Mouse (Mus musculus) stomach, embryonic 16.5 days (tissue): ENCODE data around the gene Mrpl4. TPM values are rescaled to one million over a fixed set of nuclear protein-coding genes. Genes with fewer than 3 reads are reported as not detected.

ENCODE experiments used
- ATAC-seq: fragments of 200-750 bp; cut with Nextera tagmentation; 2 replicates; pipeline ENCODE4 v1.8.0; 2017; ENCODE audit warnings: moderate number of reproducible peaks, moderate TSS enrichment; ENCODE audit not compliant: insufficient read depth, low FRiP score
- H3K27ac ChIP-seq: fragments of 300-500 bp; sonication (generic); 2 replicates; pipeline ENCODE4 v1.5.1; 2014; ENCODE audit warnings: low read length
- H3K27me3 ChIP-seq: fragments of 300-500 bp; sonication (generic); 2 replicates; pipeline ENCODE4 v1.6.1; 2014; ENCODE audit warnings: low read length, control low read depth, mixed read lengths; ENCODE audit not compliant: control insufficient read depth, insufficient read depth
- H3K36me3 ChIP-seq: fragments of 300-500 bp; sonication (generic); 2 replicates; pipeline ENCODE4 v1.6.1; 2014; ENCODE audit warnings: low read length; ENCODE audit not compliant: control insufficient read depth, insufficient read depth
- H3K4me1 ChIP-seq: fragments of 300-500 bp; sonication (generic); 2 replicates; pipeline ENCODE4 v1.6.1; 2014; ENCODE audit warnings: low read length, control low read depth, mixed read lengths; ENCODE audit not compliant: control insufficient read depth, insufficient read depth
- H3K4me2 ChIP-seq: fragments of 300-500 bp; sonication (generic); 2 replicates; pipeline ENCODE4 v1.6.1; 2014; ENCODE audit warnings: low read depth, low read length, mixed read lengths
- H3K4me3 ChIP-seq: fragments of 300-500 bp; sonication (generic); replicated peaks from 2 replicates; pipeline ENCODE4 v1.5.1; 2014; ENCODE audit warnings: mild to moderate bottlenecking, low read length
- H3K9ac ChIP-seq: fragments of 300-500 bp; sonication (generic); 2 replicates; pipeline ENCODE4 v1.6.1; 2014; ENCODE audit warnings: low read length
- H3K9me3 ChIP-seq: fragments of 300-500 bp; sonication (generic); replicated peaks from 2 replicates; pipeline ENCODE4 v1.6.1; 2016; ENCODE audit warnings: low read length, control low read depth; ENCODE audit not compliant: control insufficient read depth
- WGBS: fragments of 180-500 bp; shearing (Covaris S2); extraction: QIAGEN DNeasy Blood & Tissue Kit; methylation state at CpG from one replicate; pipeline ENCODE4 v1.1.7; 2014; 5-methylcytosine and 5-hydroxymethylcytosine counted together
- polyA plus RNA-seq: library from polyadenylated mRNA; unstranded; fragments of >200 nt; fragmentation: Nextera tagmentation; extraction: Ambion mirVana; gene quantifications from 2 replicates; pipeline ENCODE4 v1.2.1, GENCODE M21; 2015

Gene Mrpl4
- 131 and 141 TPM in 2 replicates for polyA plus RNA-seq

DNA sequence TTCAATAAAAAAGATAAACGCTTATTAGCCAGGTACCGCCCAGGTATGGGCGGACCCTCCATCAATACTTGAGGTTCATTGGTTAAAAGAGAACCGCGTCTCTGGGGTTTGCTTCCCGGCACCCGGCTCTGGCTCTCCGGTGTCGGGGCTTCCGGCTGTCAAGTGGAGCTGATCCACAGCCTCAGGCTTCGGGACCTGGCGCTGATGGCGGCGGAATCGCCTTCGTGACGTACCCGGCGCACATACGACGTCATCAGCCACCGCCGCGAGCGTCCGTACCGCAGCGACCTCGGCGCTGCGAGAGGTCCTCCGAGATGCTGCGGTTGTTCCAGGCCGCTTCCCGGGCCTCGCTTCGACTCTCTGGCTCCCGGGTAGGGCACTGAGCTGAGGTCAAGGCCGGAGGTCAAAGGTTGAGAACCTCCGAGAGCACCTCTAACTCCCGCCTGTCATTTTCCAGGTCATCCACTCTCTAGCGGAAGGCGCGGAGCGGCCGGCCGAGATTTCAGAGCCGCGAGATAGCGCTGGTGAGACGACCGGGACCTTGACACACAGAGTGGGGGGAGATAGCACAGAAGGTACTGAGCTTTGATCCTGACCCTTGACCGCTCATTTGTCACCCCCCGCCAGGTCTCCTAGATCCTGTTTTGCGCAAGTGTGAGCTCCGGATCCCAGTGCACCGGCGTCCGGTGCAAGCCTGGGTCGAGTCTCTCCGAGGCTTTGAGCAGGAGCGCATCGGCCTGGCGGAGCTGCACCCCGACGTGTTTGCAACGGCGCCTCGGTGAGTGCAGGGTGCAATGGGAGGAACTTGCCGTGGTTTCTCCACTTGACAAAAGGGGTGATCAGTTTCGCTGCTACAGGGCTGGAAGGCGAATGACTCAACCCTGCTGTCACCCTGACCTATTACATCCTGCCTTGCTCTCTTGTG, at the start of gene Mrpl4:
Mrpl4 (plus strand) TSS at position 112 of the 925 bp plus-strand sequence.
- ATAC-seq, result peak; percentile 81
- WGBS, result under 1% methylated on average over 72 of the region's 72 CpGs
- Histone ChIP-seq H3K27me3 (no peaks in the 10 kb centered on the region), H3K4me2 (peak within 1 kb of the TSS; percentile 78), H3K4me1 (peaks cover 6% of the 10 kb centered on the region), H3K27ac (peak within 1 kb of the TSS; percentile 79), H3K9me3 (no peaks in the 10 kb centered on the region), H3K36me3 (peaks cover 5% of the 10 kb centered on the region), H3K4me3 (peak within 1 kb of the TSS; percentile 97), H3K9ac (peak within 1 kb of the TSS; percentile 92)

DNA sequence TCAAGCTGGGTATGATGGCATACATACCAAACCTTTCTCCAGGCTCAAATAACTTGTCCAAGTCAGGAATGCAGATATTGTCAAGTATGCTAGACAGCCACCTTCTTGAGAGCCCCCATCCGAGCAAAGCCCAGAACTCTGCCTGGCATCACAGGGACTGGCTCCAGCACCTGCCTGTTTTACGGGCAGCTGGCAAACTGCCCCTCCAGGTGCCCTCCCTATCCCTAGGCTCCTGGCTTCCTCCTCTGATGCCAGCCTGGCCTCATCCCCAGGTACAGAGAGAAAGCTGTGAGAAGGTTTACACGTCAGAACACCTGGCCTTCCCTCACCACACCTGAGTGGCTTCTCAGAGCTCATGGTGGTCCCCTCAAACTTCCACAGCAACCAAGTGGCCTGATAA, 45.5 kb upstream of the Mrpl4 start:
- 70% methylated on average over 3 of the region's 3 CpGs for WGBS
- Histone ChIP-seq H3K4me3 (no peak overlapping the region), H3K4me1 (0 out of 2 replicates have a peak, but pooled peaks cover 5% of the 10 kb centered on the region), H3K9ac (no peak overlapping the region), H3K36me3 (no peaks in the 10 kb centered on the region), H3K27me3 (no peaks in the 10 kb centered on the region), H3K9me3 (no peaks in the 10 kb centered on the region), H3K27ac (no peak overlapping the region), H3K4me2 (no peak overlapping the region)
- ATAC-seq, result no peak

DNA sequence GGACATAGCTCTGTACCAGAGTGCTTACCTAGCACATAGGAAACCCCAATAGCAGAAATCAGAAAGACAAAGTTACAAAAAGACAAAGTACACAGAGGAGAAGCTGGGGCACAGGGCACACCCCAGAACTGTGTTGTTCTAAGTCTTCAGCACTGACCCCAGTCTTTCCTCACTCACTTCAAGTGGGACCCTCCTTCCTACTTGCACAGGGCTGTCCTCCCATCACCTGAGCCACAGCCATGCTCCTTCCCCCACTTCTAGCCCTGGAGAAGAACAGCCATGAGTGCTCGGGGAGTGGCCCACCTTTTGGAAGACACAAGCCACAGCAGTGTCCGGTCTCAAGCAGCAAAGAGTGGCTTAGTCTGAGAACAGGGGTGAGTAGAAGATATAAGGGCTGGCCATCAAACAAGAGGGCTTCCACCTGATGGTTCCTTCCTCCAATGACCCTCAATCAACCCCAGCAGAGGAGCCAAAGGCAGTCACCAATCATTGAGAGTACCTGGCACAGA, 43.1 kb upstream of the Mrpl4 start, which contains the start of gene Dnmt1:
Dnmt1 (minus strand) TSS at position 459 of the 509 bp plus-strand sequence.
- no peak for ATAC-seq
- Histone ChIP-seq H3K27me3 (no peaks in the 10 kb centered on the region), H3K36me3 (no peaks in the 10 kb centered on the region), H3K4me3 (no peak within 1 kb of the TSS), H3K27ac (no peak within 1 kb of the TSS), H3K4me1 (no peaks in the 10 kb centered on the region), H3K9me3 (no peaks in the 10 kb centered on the region), H3K9ac (no peak within 1 kb of the TSS), H3K4me2 (no peak within 1 kb of the TSS)
- 84% methylated on average over 2 of the region's 2 CpGs for WGBS

DNA sequence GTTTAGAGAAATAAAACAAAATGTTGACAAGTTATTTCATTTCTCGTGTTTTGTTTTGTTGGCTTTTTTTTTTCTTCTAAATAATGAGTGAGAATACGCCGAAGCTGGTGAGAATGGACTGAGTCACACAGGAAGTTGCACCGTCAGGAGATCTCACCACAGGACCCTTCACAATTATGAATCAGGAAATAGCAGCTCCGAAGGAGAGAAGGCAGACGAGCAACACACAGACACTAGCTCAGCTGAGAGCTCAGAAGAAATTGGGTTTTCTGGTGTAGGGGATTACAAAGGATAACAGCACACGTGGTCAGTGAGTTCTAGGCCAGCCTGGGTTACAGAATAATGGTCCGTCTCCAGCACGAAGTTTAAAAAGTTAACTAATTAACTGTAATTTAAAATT, 41.0 kb upstream of the Mrpl4 start:
- no peak for ATAC-seq
- Histone ChIP-seq H3K36me3 (no peaks in the 10 kb centered on the region), H3K9me3 (no peaks in the 10 kb centered on the region), H3K27me3 (no peaks in the 10 kb centered on the region), H3K27ac (no peak overlapping the region), H3K9ac (no peak overlapping the region), H3K4me1 (no peaks in the 10 kb centered on the region), H3K4me2 (no peak overlapping the region), H3K4me3 (no peak overlapping the region)
- 59% methylated on average over 9 of the region's 9 CpGs for WGBS

DNA sequence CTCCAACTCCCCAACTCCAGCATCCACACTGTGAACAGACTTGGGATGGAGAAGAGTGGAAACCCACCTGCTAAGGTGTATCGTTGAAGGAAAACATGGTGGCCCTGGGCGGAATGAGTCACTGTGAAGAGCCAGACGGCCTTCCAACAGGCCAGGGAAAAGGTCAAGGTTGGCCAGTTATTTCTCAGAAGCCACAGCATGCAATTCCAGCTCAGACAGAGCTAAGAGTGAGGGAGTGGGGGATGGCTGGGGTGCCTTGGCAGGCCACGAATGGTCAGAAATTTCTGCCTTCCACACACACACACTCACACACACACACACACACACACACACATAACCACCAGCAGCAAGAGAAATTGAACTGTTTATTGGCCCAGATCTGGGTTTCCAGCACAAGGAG, 36.9 kb upstream of the Mrpl4 start:
- Histone ChIP-seq H3K4me1 (no peaks in the 10 kb centered on the region), H3K27ac (no peak overlapping the region), H3K4me3 (no peak overlapping the region), H3K27me3 (no peaks in the 10 kb centered on the region), H3K9ac (no peak overlapping the region), H3K36me3 (peaks cover 11% of the 10 kb centered on the region; the same call in 1 of the 2 replicates), H3K4me2 (no peak overlapping the region), H3K9me3 (no peaks in the 10 kb centered on the region)
- 80% methylated on average over 4 of the region's 4 CpGs for WGBS
- ATAC-seq, result no peak

DNA sequence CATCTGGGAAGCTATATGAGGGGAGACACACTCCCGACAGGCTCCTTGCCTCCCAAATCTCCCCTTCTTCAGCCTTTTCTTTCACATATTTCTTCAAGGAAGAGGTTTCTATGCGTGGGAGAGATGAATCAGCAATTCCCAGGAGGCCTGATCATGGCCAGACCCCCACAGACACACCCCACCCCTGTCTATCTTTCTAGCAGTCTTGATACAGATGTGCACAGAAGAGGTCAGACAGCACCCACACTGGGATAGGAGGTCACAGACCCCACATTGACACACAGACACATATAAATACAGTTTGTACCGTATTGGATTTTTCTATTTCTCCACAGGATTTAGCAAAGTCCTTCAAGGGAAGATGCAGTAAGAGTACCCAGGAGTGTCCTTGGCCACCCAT, 36.5 kb upstream of the Mrpl4 start:
- Histone ChIP-seq H3K9ac (no peak overlapping the region), H3K4me1 (peaks cover 3% of the 10 kb centered on the region; the same call in 1 of the 2 replicates), H3K4me3 (no peak overlapping the region), H3K4me2 (no peak overlapping the region), H3K27ac (no peak overlapping the region), H3K9me3 (no peaks in the 10 kb centered on the region), H3K36me3 (peaks cover 11% of the 10 kb centered on the region; the same call in 1 of the 2 replicates), H3K27me3 (no peaks in the 10 kb centered on the region)
- WGBS, result 82% methylated on average over 3 of the region's 3 CpGs
- ATAC-seq, result no peak

DNA sequence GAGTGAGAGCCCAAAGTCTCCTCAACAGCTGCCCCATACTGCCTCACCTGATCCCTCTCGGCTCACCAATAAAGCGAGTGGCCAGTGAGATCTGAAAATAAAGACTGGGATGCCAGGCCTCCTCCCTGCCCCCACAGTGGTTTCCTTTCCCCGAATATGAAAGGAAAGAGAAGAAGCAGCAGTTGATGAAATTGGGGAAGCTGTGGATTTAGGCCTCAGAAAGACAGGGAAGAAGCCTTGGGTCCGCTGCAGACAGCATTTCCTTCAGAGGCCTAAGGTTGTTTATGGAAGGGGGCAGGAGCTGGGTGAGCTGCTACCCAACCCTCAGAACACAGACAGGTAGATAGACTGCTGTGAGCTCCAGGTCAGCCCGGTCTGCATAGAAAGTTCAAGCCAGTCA, 35.8 kb upstream of the Mrpl4 start:
- H3K4me3 ChIP-seq, result no peak overlapping the region
- H3K36me3 ChIP-seq, result peaks cover 11% of the 10 kb centered on the region; the same call in 1 of the 2 replicates
- H3K9ac ChIP-seq, result no peak overlapping the region
- 78% methylated on average over 5 of the region's 5 CpGs for WGBS
- no peaks in the 10 kb centered on the region for H3K27me3 ChIP-seq
- no peak overlapping the region for H3K27ac ChIP-seq
- H3K4me2 ChIP-seq, result no peak overlapping the region
- peaks cover 10% of the 10 kb centered on the region for H3K4me1 ChIP-seq
- ATAC-seq, result no peak
- H3K9me3 ChIP-seq, result no peaks in the 10 kb centered on the region

DNA sequence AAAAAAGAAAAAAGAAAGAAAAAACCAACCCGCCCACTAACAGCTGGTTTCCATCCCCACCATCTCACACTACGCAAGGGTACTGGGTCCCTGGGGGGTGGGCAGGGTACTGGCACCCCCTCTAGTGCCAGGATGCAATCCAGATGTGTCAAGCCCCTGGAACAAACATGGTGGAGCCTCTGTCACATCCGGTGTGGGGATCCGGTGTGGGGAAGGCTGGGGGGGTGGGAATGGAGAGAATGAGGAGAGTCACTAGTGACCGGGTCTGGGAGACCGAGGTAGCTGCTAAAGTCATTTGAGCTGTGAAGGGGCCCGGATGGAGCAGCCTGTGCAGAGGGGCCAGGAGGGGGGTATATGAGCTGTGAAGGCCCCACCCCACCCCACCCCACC, 30.8 kb upstream of the Mrpl4 start:
- H3K9ac ChIP-seq, result peak overlapping the region; percentile 72
- peaks cover 37% of the 10 kb centered on the region for H3K4me1 ChIP-seq

More for the DNA sequence above, 30.8 kb upstream of the Mrpl4 start:
- no peaks in the 10 kb centered on the region for H3K9me3 ChIP-seq
- peak overlapping the region; percentile 96 for H3K27ac ChIP-seq
- peak; percentile 51 for ATAC-seq
- H3K36me3 ChIP-seq, result peaks cover 11% of the 10 kb centered on the region; the same call in 1 of the 2 replicates
- no peaks in the 10 kb centered on the region for H3K27me3 ChIP-seq
- 34% methylated on average over 7 of the region's 7 CpGs for WGBS
- H3K4me3 ChIP-seq, result peak overlapping the region; percentile 95
- peak overlapping the region; percentile 86 for H3K4me2 ChIP-seq
